Mouse (Mus musculus) pancreas, adult 10 weeks (tissue): ENCODE results near the gene Vma21-ps. TPM values are rescaled to one million over a fixed set of nuclear protein-coding genes. Genes with fewer than 3 reads are reported as not detected.

Experiments
- polyA plus RNA-seq: library from polyadenylated mRNA; stranded (reverse); fragments of 350-450 nt; fragmentation: Illumina TruSeq; extraction: RNeasy Lipid Tissue Mini Kit (QIAGEN cat#74804); gene quantifications from one replicate; pipeline ENCODE4 v1.2.3, GENCODE M21; 2015; ENCODE audit warnings: low read depth, low replicate concordance; ENCODE audit not compliant: insufficient read depth

Gene Vma21-ps
- not detected for polyA plus RNA-seq

DNA sequence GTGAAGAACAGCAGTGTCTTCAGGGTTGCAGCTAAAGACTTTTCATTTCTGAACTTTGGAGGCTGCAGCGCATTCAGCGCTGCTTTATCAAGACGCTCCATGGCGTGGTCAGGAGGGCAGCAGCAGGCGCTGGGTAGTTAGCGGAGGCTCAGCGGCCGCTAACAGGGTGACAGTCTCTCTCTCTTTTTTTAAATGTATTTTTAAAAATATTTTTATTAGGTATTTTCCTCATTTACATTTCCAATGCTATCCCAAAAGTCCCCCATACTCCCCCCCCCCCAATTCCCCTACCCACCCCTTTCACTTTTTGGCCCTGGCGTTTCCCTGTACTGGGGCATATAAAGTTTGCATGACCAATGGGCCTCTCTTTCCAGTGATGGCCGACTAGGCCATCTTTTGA is at the start of gene Vma21-ps:
Gene Vma21-ps (minus strand): TSS at position 101 of the 400 bp plus-strand sequence.

Other genes with a start within 250 kb of the Vma21-ps start
- 1.7 TPM for gene Smc2, start 58.0 kb downstream of the Vma21-ps start, polyA plus RNA-seq
- not detected for gene Toporsl, start 99.0 kb upstream of the Vma21-ps start, polyA plus RNA-seq